Mouse (Mus musculus): ENCODE data around the gene Fbxw8.
A peak's percentile ranks its signal among the peaks of the same experiment; 100 is the strongest.

Gene Fbxw8

DNA sequence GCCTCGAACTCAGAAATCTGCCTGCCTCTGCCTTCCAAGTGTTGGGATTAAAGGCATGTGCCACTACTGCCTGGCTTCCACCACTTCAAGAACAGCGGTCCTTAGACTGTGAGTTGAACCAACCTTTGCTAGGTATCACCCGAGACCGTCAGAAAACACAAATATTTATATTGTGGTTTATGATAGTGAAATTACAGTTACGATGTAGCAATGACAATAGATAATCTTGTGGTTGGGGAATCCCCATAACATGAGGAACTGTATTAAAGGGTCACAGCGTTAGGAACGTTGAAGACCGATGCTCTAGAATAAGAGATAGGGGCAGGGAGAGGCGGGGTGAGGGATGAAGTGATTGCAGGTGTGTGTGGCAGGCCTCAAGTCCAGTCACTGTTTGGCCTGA, 109.9 kb downstream of the Fbxw8 start:
- no peak for DNase-seq (ENCODE audit: low spot score)

DNA sequence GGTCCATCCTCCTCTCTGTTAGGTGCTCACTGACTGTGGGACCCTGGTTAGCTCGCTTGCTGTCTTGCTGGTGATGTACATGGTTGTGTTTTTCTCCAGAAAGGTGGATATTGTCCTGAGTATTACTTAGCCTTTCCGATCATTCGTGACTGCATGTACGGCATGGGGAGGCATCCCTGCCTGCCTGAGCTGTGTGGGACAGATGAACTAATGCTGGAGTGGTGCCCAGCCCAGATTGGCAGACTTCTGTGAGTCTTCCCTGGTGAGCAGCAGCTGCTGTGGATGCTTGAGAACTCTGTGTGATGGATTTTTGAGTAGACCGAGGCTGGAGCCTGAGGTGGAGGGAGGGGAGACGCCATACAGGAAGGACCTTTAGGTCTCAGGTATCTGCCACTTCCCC, 110.4 kb downstream of the Fbxw8 start:
- no peak for DNase-seq (ENCODE audit: low spot score)

DNA sequence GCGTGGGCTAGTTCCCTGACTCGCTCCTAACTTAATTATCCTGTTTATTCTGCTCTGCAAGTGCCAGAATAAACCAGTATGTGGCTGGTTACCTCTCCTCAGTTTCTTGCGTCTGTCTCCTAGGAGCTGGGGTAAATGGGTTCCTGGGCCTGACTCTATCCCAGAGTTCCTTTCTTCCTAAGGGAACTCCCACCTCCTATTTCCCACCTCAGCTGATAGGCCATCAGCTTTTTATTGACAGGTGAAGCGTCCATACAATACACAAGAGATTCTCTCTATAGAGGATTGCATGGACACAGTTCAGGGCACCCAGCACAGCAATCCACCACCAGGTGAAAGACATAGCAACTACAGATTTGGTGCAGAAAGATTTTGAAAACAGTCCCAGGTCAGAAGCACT, 111.5 kb downstream of the Fbxw8 start:
- DNase-seq (ENCODE audit: low spot score), result no peak

GRCm38 (mm10) chr5:118042599-118042998, 112.7 kb downstream of the Fbxw8 start:
- no peak for DNase-seq (ENCODE audit: low spot score)

DNA sequence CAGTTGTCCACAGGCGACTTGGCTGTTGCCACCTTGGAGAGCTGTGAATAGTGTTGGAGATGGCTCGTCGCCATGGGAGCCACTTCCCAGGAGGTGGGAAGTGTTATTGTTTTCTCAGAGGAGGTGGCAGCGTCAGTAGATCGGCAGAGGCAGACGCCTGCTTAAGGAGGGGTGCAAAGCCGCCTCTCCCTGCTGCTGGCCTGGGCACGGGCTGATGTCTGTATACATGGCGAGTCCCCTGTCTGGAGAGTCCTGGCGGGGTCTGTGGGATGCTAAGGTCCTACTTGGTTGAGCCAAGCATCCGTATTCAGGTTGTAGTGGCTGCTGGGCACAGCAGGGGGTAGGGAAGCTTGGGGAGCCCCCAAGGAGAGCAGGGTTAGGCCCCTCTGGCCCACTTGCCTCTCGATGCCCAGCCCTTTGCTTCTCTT, 116.0 kb downstream of the Fbxw8 start:
- no peak for DNase-seq (ENCODE audit: low spot score)

- no peak for DNase-seq (ENCODE audit: low spot score)
Observed at GRCm38 (mm10) chr5:118037798-118038484, 117.3 kb downstream of the Fbxw8 start.

DNA sequence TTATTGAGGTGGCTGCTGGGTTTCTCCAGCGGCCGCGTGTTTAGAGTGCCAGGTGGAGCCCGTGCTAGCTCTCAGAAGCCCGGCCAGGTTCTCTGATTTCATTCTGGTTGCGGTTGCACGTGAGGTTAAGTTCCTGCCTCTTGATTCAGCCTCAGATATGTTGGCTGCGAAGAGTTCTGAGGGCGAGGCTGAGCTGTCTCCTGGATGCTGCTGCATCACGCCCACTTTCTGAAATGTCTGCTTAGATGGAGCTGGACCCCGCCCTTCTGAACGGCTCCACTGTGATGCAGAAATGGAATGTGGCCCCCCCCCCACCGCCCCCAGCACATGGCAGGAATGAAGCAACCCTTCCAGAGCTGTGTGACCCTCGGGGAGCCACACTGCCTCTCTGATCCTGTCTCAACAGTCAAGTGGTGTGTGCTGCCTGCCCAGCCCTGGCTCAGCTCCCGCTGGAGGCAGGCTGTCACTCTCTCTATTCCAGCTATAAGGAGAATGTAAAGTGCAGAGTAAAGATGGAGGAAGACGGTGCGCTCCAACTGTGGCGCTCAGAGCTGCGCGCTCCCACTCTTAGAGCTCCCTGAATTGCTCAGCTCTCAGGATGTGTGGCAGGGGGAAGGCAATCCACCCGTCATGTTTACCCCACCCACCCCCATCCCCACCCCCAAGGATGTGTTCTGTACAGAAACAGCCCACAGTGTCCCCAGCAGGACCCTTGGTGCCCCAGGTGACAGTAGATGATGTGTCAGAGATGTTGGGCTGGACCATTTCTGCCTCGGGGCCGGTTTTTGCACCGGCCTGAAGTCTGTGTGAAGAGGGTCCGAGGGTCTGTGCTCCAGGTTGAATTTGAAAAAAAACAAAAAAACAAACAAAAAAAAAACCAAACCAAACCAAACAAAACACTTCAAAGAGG, 118.1 kb downstream of the Fbxw8 start:
- no peak for DNase-seq (ENCODE audit: low spot score)

DNA sequence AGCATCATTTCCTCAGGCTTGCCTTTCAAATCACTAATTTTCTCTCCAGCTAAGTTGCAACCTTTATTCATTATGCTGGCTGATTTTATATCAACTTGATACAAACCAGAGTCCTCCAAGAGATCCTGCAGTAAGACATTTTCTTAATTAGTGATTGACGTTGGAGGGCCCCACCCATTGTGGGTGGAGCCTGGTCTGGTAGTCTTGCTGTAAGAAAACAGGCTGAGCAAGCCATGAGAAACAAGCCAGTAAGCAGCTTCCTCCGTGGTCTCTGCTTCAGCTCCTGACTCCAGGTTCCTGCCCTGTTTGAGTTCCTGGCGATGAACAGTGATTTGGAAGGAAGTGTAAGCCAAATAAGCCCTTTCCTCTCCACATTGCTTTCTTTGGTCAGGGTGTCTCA, 119.5 kb downstream of the Fbxw8 start:
- no peak for DNase-seq (ENCODE audit: low spot score)

GRCm38 (mm10) chr5:118034632-118035031, 120.6 kb downstream of the Fbxw8 start:
- DNase-seq (ENCODE audit: low spot score), result no peak

DNA sequence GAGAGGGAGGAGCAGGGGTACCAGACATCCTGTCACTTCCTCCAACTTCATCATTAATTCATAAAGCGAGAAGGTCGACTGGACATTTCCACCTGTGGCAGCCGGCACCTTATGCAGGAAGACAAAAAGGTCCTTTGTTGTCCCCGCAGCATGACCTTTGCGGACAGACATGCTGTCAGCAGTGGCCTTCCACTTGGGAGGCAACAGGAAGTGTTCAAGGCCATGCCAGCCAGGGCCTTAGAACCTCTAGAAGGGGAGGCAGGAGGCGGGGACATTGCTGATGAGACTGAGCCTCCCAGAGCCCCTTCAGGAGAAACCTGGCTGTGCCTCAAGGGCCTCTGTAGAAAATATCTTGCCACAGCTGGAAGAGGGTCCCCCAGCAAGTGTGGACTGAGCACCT, 121.5 kb downstream of the Fbxw8 start:
- no peak for DNase-seq (ENCODE audit: low spot score)

GRCm38 (mm10) chr5:118033328-118033727, 121.9 kb downstream of the Fbxw8 start:
- DNase-seq (ENCODE audit: low spot score), result no peak

GRCm38 (mm10) chr5:118031508-118031907, 123.8 kb downstream of the Fbxw8 start:
- no peak for DNase-seq (ENCODE audit: low spot score)

- DNase-seq (ENCODE audit: low spot score), result no peak
Observed at GRCm38 (mm10) chr5:118031059-118031458, 124.2 kb downstream of the Fbxw8 start.

DNA sequence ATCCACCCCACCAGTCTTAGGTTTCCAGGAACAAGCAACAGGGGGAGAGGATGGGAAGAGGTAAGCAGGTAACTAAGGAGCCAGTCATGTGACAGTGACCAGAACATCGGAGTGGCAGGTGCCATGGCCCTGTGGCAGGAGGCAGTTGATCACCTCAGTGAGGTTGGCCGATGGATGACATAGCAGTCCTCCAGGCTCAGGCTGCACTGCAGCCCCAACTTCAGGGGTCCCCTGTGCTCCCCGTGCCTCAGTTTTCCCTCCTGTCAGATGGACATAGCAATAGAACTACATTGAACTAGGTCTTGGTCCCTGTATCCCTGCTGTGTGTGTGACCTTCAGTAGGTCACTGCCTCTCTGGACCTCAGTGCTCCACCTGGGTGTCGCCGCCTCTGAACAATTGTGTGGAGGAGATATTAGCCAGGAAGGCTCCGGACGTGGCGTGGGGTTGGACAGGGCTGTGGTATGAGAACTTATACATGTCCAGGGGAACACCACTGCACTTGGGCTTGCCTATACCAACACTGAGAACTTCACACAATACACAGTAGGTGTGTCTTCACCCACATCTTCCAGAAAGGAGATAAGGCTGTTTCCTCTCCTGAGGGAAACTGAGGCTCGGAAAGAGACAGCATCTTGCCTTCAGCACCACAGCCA, 125.1 kb downstream of the Fbxw8 start:
- no peak for DNase-seq (ENCODE audit: low spot score)

GRCm38 (mm10) chr5:118029420-118029819, 125.8 kb downstream of the Fbxw8 start:
- peak; percentile 66 for DNase-seq (ENCODE audit: low spot score)

DNA sequence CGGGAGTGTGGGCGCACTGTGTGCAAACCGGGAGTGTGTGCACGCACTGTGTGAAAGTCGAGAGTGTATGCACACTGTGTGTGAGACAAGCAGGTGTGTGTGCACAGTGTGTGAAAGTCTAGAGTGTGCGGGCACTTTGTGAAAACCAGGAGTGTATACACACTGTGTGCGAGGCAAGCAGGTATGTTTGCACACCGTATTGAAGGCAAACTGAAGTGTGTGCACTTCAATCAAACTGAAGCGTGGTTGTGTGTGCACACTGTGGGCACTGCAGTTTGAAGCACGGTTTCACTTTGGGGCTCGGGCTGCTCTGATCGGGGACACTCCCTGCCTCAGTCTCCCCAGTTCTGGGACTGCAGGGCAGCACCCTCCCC, 126.2 kb downstream of the Fbxw8 start:
- DNase-seq (ENCODE audit: low spot score), result no peak

DNA sequence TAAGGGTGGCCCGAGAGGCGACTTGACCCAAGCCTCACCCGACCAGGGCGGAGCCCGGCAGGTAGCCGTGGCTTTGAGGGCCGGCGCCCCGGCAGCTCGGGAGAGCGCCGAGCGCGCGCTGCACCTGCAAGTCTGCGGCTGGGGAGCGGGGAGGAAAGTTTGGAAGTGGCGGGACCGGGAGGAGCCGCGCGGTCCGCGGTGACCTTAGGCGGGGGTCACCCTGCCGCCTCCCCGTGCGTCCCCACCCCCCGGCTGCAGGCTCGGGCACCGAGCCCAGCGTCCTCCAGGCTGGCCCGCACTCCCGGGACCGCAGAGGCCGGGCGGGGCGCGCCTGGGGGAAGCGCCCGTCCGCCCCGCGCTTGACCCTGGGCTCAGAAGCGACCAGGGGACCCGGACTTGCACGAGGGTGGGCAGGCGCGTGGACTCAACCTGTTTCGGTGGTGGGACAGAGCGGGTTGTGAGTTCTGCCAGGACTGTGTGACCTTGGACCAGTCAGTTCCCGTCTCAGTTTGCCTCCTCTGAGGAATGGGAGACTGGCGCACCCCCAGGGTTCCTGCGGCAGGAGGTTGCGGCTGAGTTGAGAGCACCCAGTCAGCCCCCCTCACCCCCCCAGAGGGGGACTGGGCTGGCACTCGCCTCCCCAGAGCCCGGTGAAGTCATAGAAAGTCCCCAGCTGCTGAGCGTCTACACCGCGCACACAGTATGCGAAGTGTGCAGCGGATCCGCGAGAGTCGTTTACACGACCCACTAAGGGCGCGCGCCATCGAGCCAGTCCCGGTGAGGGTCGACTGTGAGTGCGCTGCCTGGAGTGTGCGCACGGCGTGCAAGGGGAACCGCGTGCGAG, 126.9 kb downstream of the Fbxw8 start:
- no peak for DNase-seq (ENCODE audit: low spot score)

- no peak for DNase-seq (ENCODE audit: low spot score)
Observed at GRCm38 (mm10) chr5:118027698-118028190, 127.5 kb downstream of the Fbxw8 start, which contains the start of gene Tesc. Gene Tesc (plus strand): TSS chr5:118027743.

- DNase-seq (ENCODE audit: low spot score), result no peak
Observed at GRCm38 (mm10) chr5:118027101-118027697, 128.1 kb downstream of the Fbxw8 start.

- no peak for DNase-seq (ENCODE audit: low spot score)
Observed at GRCm38 (mm10) chr5:118026343-118026742, 128.9 kb downstream of the Fbxw8 start.

GRCm38 (mm10) chr5:118025880-118026279, 129.4 kb downstream of the Fbxw8 start:
- DNase-seq (ENCODE audit: low spot score), result no peak
